Mouse (Mus musculus) heart, embryonic 11.5 days (tissue): Measurements from ENCODE around the gene Cd151. TPM values are rescaled to one million over a fixed set of nuclear protein-coding genes. Genes with fewer than 3 reads are reported as not detected.
A peak's percentile ranks its signal among the peaks of the same experiment; 100 is the strongest.

Experiments
- ATAC-seq: fragments of 200-750 bp; cut with Nextera tagmentation; replicated peaks from 2 replicates; pipeline ENCODE4 v1.8.0; 2017; ENCODE audit warnings: moderate library complexity; ENCODE audit not compliant: insufficient number of reproducible peaks, low FRiP score, low TSS enrichment
- H3K27ac ChIP-seq: fragments of 300-500 bp; sonication (generic); 2 replicates; pipeline ENCODE4 v1.5.1; 2014; ENCODE audit warnings: mild to moderate bottlenecking, low read depth, low read length
- H3K27me3 ChIP-seq: fragments of 300-500 bp; sonication (generic); 2 replicates; pipeline ENCODE4 v1.6.1; 2014; ENCODE audit warnings: mild to moderate bottlenecking, low read length, mixed read lengths; ENCODE audit not compliant: control insufficient read depth, insufficient read depth
- H3K36me3 ChIP-seq: fragments of 300-500 bp; sonication (generic); 2 replicates; pipeline ENCODE4 v1.6.1; 2014; ENCODE audit warnings: mild to moderate bottlenecking, low read length, moderate library complexity, mixed read lengths; ENCODE audit not compliant: control insufficient read depth, insufficient read depth
- H3K4me1 ChIP-seq: fragments of 300-500 bp; sonication (generic); 2 replicates; pipeline ENCODE4 v1.6.1; 2014; ENCODE audit warnings: low read length; ENCODE audit not compliant: control insufficient read depth, insufficient read depth
- H3K4me2 ChIP-seq: fragments of 300-500 bp; sonication (generic); 2 replicates; pipeline ENCODE4 v1.6.1; 2014; ENCODE audit warnings: mild to moderate bottlenecking, moderate library complexity
- H3K4me3 ChIP-seq: fragments of 300-500 bp; sonication (generic); 2 replicates; pipeline ENCODE4 v1.5.1; 2014; ENCODE audit warnings: low read depth, low read length
- H3K9ac ChIP-seq: fragments of 300-500 bp; sonication (generic); 2 replicates; pipeline ENCODE4 v1.6.1; 2014; ENCODE audit warnings: mild to moderate bottlenecking, low read depth, low read length, moderate library complexity
- H3K9me3 ChIP-seq: fragments of 300-500 bp; sonication (generic); replicated peaks from 2 replicates; pipeline ENCODE4 v1.6.1; 2016; ENCODE audit warnings: low read length; ENCODE audit not compliant: control insufficient read depth
- WGBS: fragments of 180-500 bp; shearing (Covaris S2); extraction: QIAGEN DNeasy Blood & Tissue Kit; methylation state at CpG from one replicate; pipeline ENCODE4 v1.1.7; 2014; ENCODE audit not compliant: insufficient replicate concordance; 5-methylcytosine and 5-hydroxymethylcytosine counted together
- polyA plus RNA-seq: library from polyadenylated mRNA; unstranded; fragments of >200 nt; fragmentation: Nextera tagmentation; extraction: Ambion mirVana; gene quantifications from 2 replicates; pipeline ENCODE4 v1.2.1, GENCODE M21; 2014

Cd151 gene
- polyA plus RNA-seq, 1 experiment from 2014 or later: 101 TPM

DNA sequence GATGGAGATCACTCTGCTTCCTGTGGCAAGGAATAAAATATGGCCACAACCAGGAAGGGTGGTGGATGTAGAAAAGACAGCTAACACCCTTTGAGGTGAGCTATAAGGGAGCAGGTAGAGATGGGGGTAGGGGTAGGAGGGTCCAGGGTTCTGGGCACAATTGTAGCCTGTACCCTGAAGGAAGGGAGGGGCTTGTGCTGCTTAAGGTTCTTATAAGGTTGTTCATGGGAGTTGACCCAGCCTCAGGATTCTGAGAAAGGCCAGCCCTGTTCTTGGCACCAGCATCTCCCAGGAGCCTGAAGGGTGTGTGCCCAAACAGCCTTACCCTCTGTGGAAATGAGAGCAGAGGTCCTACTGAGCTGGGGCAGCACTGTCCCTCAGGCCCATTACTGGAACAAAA, 15.3 kb upstream of the Cd151 start:
- H3K9me3 ChIP-seq: no peaks in the 10 kb centered on the region
- H3K4me2 ChIP-seq: no peak overlapping the region
- no peak for ATAC-seq
- H3K27me3 ChIP-seq: no peaks in the 10 kb centered on the region
- no peak overlapping the region for H3K4me3 ChIP-seq
- H3K27ac ChIP-seq: no peak overlapping the region
- peaks cover 20% of the 10 kb centered on the region for H3K36me3 ChIP-seq
- no peak overlapping the region for H3K9ac ChIP-seq
- peaks cover 22% of the 10 kb centered on the region for H3K4me1 ChIP-seq

DNA sequence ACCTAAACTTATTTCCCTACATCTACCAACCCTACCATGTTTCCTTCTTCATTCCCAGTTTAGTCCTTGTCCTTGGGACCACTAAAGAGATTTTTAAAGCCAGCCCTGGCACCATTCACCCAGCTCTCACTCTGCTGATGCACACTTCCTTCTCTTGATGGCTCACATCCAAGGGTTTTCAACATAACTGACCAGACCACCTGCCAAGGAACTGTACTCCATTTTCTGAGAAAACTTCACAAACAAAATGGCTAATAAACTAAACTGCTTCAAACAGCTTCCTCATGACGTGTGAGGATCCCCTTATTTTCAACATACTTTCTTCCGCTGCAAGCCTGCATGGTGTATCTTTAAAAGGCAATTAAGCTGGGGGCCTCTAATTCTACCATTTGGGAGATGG, 13.6 kb upstream of the Cd151 start:
- H3K36me3 ChIP-seq: peaks cover 18% of the 10 kb centered on the region
- 75% methylated on average over 2 of the region's 2 CpGs for WGBS

DNA sequence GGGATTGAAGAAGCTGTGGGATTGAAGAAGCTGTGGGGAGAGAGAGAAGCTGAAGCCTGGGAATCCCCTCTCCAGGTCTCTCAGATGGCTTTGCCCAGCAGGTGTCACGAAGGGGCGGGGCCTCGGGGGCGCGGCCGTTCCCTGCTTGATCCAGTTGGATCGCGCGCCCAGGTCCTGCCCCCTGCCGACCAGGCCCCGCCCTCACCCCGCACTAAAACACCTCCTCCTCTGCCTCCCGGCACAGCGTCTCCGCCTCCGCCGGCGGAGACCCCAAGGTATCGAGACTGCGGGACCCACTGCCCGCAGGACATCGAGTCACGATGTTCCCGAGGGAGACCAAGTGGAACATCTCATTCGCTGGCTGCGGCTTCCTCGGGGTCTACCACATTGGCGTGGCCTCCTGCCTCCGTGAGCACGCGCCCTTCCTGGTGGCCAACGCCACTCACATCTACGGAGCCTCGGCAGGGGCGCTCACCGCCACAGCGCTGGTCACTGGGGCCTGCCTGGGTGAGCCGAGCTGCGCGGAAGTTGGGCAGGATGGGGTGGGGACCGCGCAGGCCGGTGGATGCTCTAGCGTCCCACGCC, 12.1 kb upstream of the Cd151 start, which contains the start of gene Pnpla2:
Gene Pnpla2, plus strand, starts transcription at position 232 of the 585 bp plus-strand sequence.
- Histone ChIP-seq H3K9me3 (no peaks in the 10 kb centered on the region), H3K4me3 (peak within 1 kb of the TSS; percentile 58), H3K27me3 (0 out of 2 replicates have a peak, but pooled peaks cover 2% of the 10 kb centered on the region), H3K4me2 (peak within 1 kb of the TSS; percentile 84), H3K27ac (peak within 1 kb of the TSS; percentile 73), H3K9ac (peak within 1 kb of the TSS; percentile 65), H3K4me1 (peaks cover 14% of the 10 kb centered on the region; the same call in 1 of the 2 replicates), H3K36me3 (peaks cover 19% of the 10 kb centered on the region)
- WGBS: under 1% methylated on average over 43 of the region's 45 CpGs
- ATAC-seq: peak; percentile 83

More for the DNA sequence above, 13.6 kb upstream of the Cd151 start:
- no peak for ATAC-seq
- H3K9me3 ChIP-seq: no peaks in the 10 kb centered on the region
- no peaks in the 10 kb centered on the region for H3K27me3 ChIP-seq
- no peak overlapping the region for H3K9ac ChIP-seq
- no peak overlapping the region for H3K4me3 ChIP-seq
- no peak overlapping the region for H3K27ac ChIP-seq
- H3K4me1 ChIP-seq: peaks cover 16% of the 10 kb centered on the region
- H3K4me2 ChIP-seq: no peak overlapping the region

DNA sequence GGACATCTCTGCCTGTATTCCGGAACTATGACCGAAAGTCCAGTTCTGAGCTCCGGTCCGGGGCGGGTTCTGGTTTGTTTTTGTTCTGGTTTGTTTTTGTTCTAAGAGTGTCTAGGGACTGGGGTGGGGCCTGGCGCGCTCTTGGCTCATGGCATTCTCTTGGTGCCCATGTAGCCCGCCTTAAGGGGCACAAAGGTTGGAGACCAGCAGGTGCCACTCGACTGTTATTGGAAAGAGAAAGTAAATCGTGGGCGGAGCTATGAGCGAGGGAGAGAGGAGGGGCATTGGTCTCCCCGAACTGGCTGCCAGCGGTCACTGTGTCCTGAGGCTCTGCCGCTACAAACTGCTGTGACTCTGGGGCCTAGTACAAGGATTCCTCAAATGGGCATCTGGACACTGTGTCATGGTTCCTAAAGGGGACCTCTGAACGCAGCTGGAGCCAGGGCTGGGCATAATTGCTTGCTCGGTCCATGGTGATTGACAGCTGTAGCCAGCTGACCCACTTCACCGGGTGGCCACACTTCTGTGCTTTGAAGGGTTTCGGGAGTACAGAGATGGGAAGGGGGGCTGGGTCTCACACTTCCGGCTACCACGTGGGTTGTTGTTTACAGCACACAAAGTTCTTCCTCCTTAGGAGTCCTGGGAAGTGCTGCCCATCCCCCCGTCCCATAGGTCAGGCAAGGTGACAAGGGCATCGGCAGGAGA, 11.4 kb upstream of the Cd151 start:
- Histone ChIP-seq H3K27ac (peak overlapping the region; percentile 73), H3K36me3 (peaks cover 16% of the 10 kb centered on the region), H3K4me1 (peaks cover 15% of the 10 kb centered on the region; the same call in 1 of the 2 replicates), H3K27me3 (peaks cover 6% of the 10 kb centered on the region), H3K9ac (peak overlapping the region; percentile 65), H3K4me2 (peak overlapping the region; percentile 84), H3K4me3 (peak overlapping the region; percentile 58), H3K9me3 (no peaks in the 10 kb centered on the region)
- peak; percentile 43 for ATAC-seq
- 2% methylated on average over 23 of the region's 23 CpGs for WGBS

DNA sequence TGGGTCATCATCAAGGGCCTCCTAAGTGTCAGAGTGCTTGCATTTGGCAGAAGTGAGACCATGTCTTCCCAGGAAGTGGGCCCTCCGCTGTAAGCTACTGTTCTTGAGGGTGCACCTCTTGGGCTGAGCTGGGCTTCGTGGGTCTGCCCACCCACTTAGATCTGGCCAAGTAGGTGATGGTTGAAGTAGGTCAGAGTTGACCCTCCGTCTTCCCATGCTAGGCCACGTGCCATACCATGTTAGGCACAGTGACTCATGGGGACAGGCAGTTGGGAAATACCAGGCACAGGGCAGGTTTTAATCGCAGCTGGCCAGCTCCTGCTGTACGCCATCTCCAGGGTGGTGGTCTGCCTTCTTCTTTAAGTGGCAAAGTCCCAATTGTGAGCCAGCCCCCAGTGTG, 10.5 kb upstream of the Cd151 start:
- Histone ChIP-seq H3K27ac (no peak overlapping the region), H3K4me1 (peaks cover 24% of the 10 kb centered on the region; the same call in 1 of the 2 replicates), H3K9me3 (no peaks in the 10 kb centered on the region), H3K4me3 (0 out of 2 replicates have a peak overlapping the region, but pooled peaks have one; percentile 58), H3K4me2 (peak overlapping the region; percentile 84; the same call in 1 of the 2 replicates), H3K9ac (no peak overlapping the region), H3K36me3 (peaks cover 11% of the 10 kb centered on the region), H3K27me3 (peaks cover 15% of the 10 kb centered on the region)
- no peak for ATAC-seq
- 84% methylated on average over 6 of the region's 6 CpGs for WGBS

DNA sequence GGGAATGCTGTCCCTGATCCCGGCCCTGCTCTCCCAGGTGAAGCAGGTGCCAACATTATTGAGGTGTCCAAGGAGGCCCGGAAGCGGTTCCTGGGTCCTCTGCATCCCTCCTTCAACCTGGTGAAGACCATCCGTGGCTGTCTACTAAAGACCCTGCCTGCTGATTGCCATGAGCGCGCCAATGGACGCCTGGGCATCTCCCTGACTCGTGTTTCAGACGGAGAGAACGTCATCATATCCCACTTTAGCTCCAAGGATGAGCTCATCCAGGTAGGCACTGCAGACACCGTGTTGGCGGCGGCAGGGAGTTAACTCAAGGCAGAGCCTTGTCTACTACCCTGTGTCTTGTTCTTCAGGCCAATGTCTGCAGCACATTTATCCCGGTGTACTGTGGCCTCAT, 10.0 kb upstream of the Cd151 start:
- Histone ChIP-seq H3K9me3 (no peaks in the 10 kb centered on the region), H3K27ac (no peak overlapping the region), H3K36me3 (peaks cover 7% of the 10 kb centered on the region), H3K4me1 (peaks cover 25% of the 10 kb centered on the region; the same call in 1 of the 2 replicates), H3K27me3 (peaks cover 20% of the 10 kb centered on the region), H3K4me3 (no peak overlapping the region), H3K4me2 (no peak overlapping the region), H3K9ac (no peak overlapping the region)
- WGBS: 89% methylated on average over 14 of the region's 14 CpGs
- no peak for ATAC-seq

DNA sequence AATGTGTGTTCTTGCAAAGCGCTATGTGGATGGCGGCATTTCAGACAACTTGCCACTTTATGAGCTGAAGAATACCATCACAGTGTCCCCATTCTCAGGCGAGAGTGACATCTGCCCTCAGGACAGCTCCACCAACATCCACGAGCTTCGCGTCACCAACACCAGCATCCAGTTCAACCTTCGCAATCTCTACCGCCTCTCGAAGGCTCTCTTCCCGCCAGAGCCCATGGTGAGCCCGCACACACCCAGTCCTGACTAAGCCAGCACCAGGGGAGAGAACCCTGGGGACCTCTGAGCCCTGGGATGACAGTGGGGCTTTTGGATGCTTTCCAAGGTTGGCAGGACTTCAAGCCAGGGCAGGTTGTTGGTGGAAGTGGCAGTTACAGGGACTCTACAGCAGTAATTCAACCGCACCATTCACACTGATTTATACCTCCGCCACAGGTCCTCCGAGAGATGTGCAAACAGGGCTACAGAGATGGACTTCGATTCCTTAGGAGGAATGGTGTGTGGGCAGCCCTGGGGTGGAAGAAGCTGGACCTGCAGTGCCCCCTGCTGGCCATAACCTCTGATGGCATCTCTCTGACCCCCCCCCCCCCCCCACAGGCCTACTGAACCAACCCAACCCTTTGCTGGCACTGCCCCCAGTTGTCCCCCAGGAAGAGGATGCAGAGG, 9.1 kb upstream of the Cd151 start:
- Histone ChIP-seq H3K27me3 (peaks cover 27% of the 10 kb centered on the region), H3K27ac (no peak overlapping the region), H3K9ac (no peak overlapping the region), H3K4me2 (no peak overlapping the region), H3K9me3 (no peaks in the 10 kb centered on the region), H3K4me1 (peaks cover 28% of the 10 kb centered on the region), H3K36me3 (peaks cover 7% of the 10 kb centered on the region), H3K4me3 (no peak overlapping the region)
- ATAC-seq: no peak
- WGBS: 75% methylated on average over 15 of the region's 15 CpGs

DNA sequence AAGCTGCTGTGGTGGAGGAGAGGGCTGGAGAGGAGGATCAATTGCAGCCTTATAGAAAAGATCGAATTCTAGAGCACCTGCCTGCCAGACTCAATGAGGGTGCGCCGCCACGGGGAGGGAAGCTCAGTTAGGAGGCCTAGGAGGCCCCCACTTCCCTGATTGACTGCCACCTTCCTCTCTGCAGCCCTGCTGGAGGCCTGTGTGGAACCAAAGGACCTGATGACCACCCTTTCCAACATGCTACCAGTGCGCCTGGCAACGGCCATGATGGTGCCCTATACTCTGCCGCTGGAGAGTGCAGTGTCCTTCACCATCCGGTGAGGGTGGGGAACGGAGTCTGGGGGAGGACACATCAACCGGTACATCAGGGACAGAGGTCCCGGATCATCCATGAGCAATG, 8.5 kb upstream of the Cd151 start:
- Histone ChIP-seq H3K4me3 (no peak overlapping the region), H3K9me3 (no peaks in the 10 kb centered on the region), H3K27ac (no peak overlapping the region), H3K4me2 (no peak overlapping the region), H3K9ac (no peak overlapping the region), H3K36me3 (peaks cover 7% of the 10 kb centered on the region), H3K4me1 (peaks cover 32% of the 10 kb centered on the region), H3K27me3 (peaks cover 33% of the 10 kb centered on the region)
- no peak for ATAC-seq
- 83% methylated on average over 11 of the region's 11 CpGs for WGBS
